Mouse (Mus musculus) neural tube, embryonic 13.5 days (tissue): ENCODE measurements at regions not wholly inside any gene's neighbourhood (a gene's known extent, or its start where the extent isn't known, plus 50 kb on each side); places are given as distances from the start of the nearest gene placed in this dataset.

ENCODE experiments used
- ATAC-seq: fragments of 200-750 bp; cut with Nextera tagmentation; 2 replicates; pipeline ENCODE4 v1.8.0; 2017; ENCODE audit warnings: low read depth, mild to moderate bottlenecking, moderate TSS enrichment, moderate library complexity
- H3K27ac ChIP-seq: fragments of 300-500 bp; sonication (generic); replicated peaks from 2 replicates; pipeline ENCODE4 v1.5.1; 2015; ENCODE audit warnings: moderate library complexity, mild to moderate bottlenecking, inconsistent platforms
- H3K27me3 ChIP-seq: fragments of 300-500 bp; sonication (generic); 2 replicates; pipeline ENCODE4 v1.6.1; 2015; ENCODE audit warnings: mild to moderate bottlenecking, inconsistent platforms
- H3K36me3 ChIP-seq: fragments of 300-500 bp; sonication (generic); 2 replicates; pipeline ENCODE4 v1.6.1; 2015; ENCODE audit warnings: mild to moderate bottlenecking, inconsistent platforms
- H3K4me1 ChIP-seq: fragments of 300-500 bp; sonication (generic); replicated peaks from 2 replicates; pipeline ENCODE4 v1.6.1; 2015; ENCODE audit warnings: inconsistent platforms
- H3K4me2 ChIP-seq: fragments of 300-500 bp; sonication (generic); 2 replicates; pipeline ENCODE4 v1.6.1; 2015; ENCODE audit warnings: inconsistent platforms, mild to moderate bottlenecking, moderate library complexity
- H3K4me3 ChIP-seq: fragments of 300-500 bp; sonication (generic); 2 replicates; pipeline ENCODE4 v1.5.1; 2015; ENCODE audit warnings: mild to moderate bottlenecking, inconsistent platforms
- H3K9ac ChIP-seq: fragments of 300-500 bp; sonication (generic); 2 replicates; pipeline ENCODE4 v1.6.1; 2015; ENCODE audit warnings: moderate library complexity, mild to moderate bottlenecking, inconsistent platforms
- H3K9me3 ChIP-seq: fragments of 300-500 bp; sonication (generic); 2 replicates; pipeline ENCODE4 v1.6.1; 2016; ENCODE audit warnings: inconsistent platforms
- WGBS: fragments of 180-500 bp; shearing (Covaris S2); methylation state at CpG from one replicate; pipeline ENCODE4 v1.1.7; 2015; 5-methylcytosine and 5-hydroxymethylcytosine counted together

DNA sequence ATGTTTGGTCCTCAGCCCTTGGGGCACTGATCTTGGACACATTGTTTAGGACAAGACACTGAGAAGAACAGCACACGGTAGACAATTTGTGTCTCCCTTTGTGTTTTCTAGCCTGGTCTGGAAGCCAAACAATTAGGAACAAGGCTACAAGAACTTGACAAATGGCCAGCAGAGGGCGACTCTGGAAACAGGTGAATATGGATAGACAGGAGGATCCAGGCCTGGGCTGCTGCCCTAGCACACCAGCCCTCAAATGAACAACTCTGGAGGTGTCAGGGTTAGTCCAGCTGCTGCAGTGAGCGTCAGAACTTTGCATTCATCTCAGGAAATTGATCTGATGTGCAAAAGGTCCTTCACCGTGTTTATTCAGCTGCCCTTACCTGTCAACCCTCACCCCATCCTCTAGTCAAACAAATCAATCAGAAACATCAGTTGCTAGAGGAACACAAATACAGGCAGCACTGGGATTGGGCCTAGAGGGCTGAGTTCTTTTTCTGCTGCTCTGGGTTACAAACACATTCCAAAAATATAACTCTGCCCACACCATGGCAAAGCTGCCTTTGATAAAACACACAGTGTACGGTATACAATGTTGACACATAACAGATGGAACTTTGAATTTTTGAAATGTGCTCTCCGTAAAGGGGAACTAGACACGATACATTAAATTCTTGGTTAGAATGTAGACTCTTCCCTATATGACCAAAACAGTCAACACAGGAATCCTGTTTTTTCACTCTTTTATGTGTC is 159.7 kb downstream of the Fam84b start:
- Histone ChIP-seq H3K4me3 (no peak overlapping the region), H3K36me3 (no peaks in the 10 kb centered on the region), H3K4me2 (no peak overlapping the region), H3K27me3 (no peaks in the 10 kb centered on the region), H3K27ac (no peak overlapping the region), H3K4me1 (no peaks in the 10 kb centered on the region), H3K9ac (no peak overlapping the region), H3K9me3 (no peaks in the 10 kb centered on the region)
- ATAC-seq: no peak
- WGBS: 67% methylated on average over 7 of the region's 7 CpGs

- H3K4me3 ChIP-seq: no peak overlapping the region
These were observed 160.6 kb downstream of the Fam84b start for GRCm38 (mm10) chr15:60692718-60693597.

DNA sequence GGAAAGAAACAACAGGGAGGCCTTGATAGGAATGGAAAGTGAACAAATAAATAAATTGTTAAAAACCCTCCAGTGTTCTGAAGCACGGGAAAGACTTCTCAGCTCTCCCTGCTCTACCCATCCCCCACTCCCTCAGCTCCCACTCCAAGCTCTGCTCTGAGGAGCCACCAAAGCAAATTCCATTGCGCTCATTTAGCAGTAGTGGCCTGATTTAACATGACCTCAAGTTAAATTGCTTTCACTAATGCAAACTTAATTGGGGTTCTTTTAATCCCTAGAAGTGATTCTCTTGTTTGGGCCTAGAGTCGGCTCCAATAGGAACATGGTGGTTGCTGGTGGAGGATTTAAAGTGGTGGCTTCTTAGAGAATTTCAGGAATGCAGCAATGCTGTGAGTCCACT is 161.4 kb downstream of the Fam84b start:
- no peak overlapping the region for H3K4me3 ChIP-seq
- H3K9me3 ChIP-seq: no peaks in the 10 kb centered on the region
- no peaks in the 10 kb centered on the region for H3K4me1 ChIP-seq
- H3K4me2 ChIP-seq: no peak overlapping the region
- H3K36me3 ChIP-seq: no peaks in the 10 kb centered on the region
- no peak overlapping the region for H3K27ac ChIP-seq
- no peak overlapping the region for H3K9ac ChIP-seq
- no peak for ATAC-seq
- H3K27me3 ChIP-seq: no peaks in the 10 kb centered on the region
- 42% methylated on average over 3 of the region's 3 CpGs for WGBS

More at GRCm38 (mm10) chr15:60692718-60693597, 160.6 kb downstream of the Fam84b start:
- Histone ChIP-seq H3K27me3 (no peaks in the 10 kb centered on the region), H3K4me2 (no peak overlapping the region), H3K27ac (no peak overlapping the region), H3K36me3 (no peaks in the 10 kb centered on the region), H3K4me1 (no peaks in the 10 kb centered on the region), H3K9me3 (no peaks in the 10 kb centered on the region), H3K9ac (no peak overlapping the region)
- no peak for ATAC-seq
- 52% methylated on average over 6 of the region's 6 CpGs for WGBS

GRCm38 (mm10) chr15:60677397-60677796 is 176.2 kb downstream of the Fam84b start:
- no peaks in the 10 kb centered on the region for H3K36me3 ChIP-seq
- no peak overlapping the region for H3K27ac ChIP-seq
- H3K4me3 ChIP-seq: no peak overlapping the region
- H3K9me3 ChIP-seq: no peaks in the 10 kb centered on the region
- no peaks in the 10 kb centered on the region for H3K4me1 ChIP-seq
- no peaks in the 10 kb centered on the region for H3K27me3 ChIP-seq
- WGBS: 83% methylated on average over 3 of the region's 3 CpGs
- no peak for ATAC-seq
- no peak overlapping the region for H3K9ac ChIP-seq
- no peak overlapping the region for H3K4me2 ChIP-seq

GRCm38 (mm10) chr15:60657572-60657971 is 196.0 kb downstream of the Fam84b start:
- no peaks in the 10 kb centered on the region for H3K9me3 ChIP-seq
- H3K27ac ChIP-seq: no peak overlapping the region
- no peak overlapping the region for H3K4me3 ChIP-seq
- H3K4me1 ChIP-seq: no peaks in the 10 kb centered on the region
- no peaks in the 10 kb centered on the region for H3K36me3 ChIP-seq
- no peak overlapping the region for H3K4me2 ChIP-seq
- H3K27me3 ChIP-seq: no peaks in the 10 kb centered on the region
- no peak overlapping the region for H3K9ac ChIP-seq
- WGBS: 78% methylated on average over 7 of the region's 7 CpGs
- ATAC-seq: no peak

DNA sequence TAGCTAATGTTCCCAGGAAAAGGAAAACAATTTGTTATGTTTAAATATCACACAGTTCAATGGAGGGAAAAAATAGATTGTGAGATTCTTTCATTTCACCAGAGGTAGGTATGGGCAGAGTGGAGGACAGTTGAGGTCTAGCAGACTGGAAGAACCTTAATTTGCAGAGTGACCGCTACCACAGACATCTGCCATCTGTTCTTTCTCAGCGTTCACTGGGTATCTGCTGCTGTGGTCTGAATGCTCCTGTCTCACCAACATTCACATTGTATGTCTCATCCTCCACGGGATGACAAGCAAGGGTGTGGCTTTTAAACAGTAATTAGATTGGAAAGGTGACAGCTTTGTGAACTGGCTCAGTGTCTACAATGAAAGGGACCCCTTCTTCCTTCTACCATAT is 198.5 kb downstream of the Fam84b start:
- no peak for ATAC-seq
- no peaks in the 10 kb centered on the region for H3K9me3 ChIP-seq
- H3K27ac ChIP-seq: no peak overlapping the region

DNA sequence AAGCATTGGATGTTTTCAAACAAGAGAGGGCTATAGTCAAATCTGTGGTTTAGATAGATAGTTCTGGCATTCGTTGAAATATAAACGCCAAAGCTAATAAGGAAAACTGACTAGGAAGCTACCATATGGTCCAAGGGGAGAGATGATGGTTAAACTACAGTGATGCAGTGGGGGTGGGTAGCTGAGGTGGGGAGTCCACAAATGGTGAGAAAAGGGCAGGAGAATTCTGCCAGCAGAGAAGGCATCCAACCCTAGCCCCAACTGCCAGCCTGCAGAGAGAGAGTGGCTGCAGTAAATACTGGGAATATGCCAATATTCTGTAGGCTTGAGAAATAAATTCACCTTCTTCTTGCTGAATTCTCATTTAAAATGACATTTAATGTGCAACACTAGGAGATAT is 204.3 kb downstream of the Fam84b start:
- 0 out of 2 replicates have a peak, but pooled peaks cover 4% of the 10 kb centered on the region for H3K4me1 ChIP-seq
- no peak for ATAC-seq
- H3K4me2 ChIP-seq: no peak overlapping the region

More for the DNA sequence above, 198.5 kb downstream of the Fam84b start:
- no peaks in the 10 kb centered on the region for H3K4me1 ChIP-seq
- H3K4me2 ChIP-seq: no peak overlapping the region
- H3K27me3 ChIP-seq: no peaks in the 10 kb centered on the region
- H3K9ac ChIP-seq: no peak overlapping the region
- WGBS: 87% methylated on average over 3 of the region's 3 CpGs
- H3K4me3 ChIP-seq: no peak overlapping the region
- H3K36me3 ChIP-seq: no peaks in the 10 kb centered on the region

DNA sequence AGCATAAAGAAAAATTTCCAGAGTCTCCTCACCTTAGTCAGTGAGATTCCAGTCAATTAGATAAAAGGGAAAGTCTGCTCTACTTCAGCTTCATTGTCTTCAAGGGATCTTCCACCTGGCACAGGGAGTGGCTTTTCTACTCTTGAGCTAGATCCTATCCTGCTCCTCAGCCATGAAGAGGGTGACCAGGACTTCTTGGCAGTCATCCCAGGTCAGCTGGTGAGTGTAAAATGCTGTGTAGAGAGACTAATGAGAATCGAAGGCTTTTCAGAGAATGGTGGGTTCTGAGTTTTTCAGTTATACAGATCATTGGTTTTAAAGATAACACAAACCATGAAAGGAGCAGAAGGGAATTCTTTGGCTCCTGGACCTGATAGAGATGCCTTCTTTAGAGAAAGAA is 211.8 kb downstream of the Fam84b start:
- Histone ChIP-seq H3K4me3 (no peak overlapping the region), H3K27ac (no peak overlapping the region), H3K9me3 (no peaks in the 10 kb centered on the region), H3K27me3 (no peaks in the 10 kb centered on the region), H3K36me3 (no peaks in the 10 kb centered on the region), H3K4me2 (no peak overlapping the region), H3K9ac (no peak overlapping the region), H3K4me1 (no peaks in the 10 kb centered on the region)
- no peak for ATAC-seq
- WGBS: 97% methylated on average over 1 of the region's 1 CpGs

More for the DNA sequence above, 204.3 kb downstream of the Fam84b start:
- WGBS: 92% methylated on average over 2 of the region's 2 CpGs
- no peaks in the 10 kb centered on the region for H3K27me3 ChIP-seq
- no peak overlapping the region for H3K9ac ChIP-seq
- no peaks in the 10 kb centered on the region for H3K36me3 ChIP-seq
- no peak overlapping the region for H3K4me3 ChIP-seq
- no peaks in the 10 kb centered on the region for H3K9me3 ChIP-seq
- H3K27ac ChIP-seq: no peak overlapping the region

- 14% methylated on average over 3 of the region's 3 CpGs for WGBS
- no peaks in the 10 kb centered on the region for H3K27me3 ChIP-seq
- peak overlapping the region; percentile 39; the same call in 1 of the 2 replicates for H3K27ac ChIP-seq
- no peak overlapping the region for H3K4me3 ChIP-seq
- H3K4me2 ChIP-seq: no peak overlapping the region
- H3K4me1 ChIP-seq: peaks cover 24% of the 10 kb centered on the region
- no peaks in the 10 kb centered on the region for H3K9me3 ChIP-seq
- ATAC-seq: peak; percentile 74
- no peaks in the 10 kb centered on the region for H3K36me3 ChIP-seq
- no peak overlapping the region for H3K9ac ChIP-seq
These were observed 220.1 kb downstream of the Fam84b start for GRCm38 (mm10) chr15:60633457-60633850.

DNA sequence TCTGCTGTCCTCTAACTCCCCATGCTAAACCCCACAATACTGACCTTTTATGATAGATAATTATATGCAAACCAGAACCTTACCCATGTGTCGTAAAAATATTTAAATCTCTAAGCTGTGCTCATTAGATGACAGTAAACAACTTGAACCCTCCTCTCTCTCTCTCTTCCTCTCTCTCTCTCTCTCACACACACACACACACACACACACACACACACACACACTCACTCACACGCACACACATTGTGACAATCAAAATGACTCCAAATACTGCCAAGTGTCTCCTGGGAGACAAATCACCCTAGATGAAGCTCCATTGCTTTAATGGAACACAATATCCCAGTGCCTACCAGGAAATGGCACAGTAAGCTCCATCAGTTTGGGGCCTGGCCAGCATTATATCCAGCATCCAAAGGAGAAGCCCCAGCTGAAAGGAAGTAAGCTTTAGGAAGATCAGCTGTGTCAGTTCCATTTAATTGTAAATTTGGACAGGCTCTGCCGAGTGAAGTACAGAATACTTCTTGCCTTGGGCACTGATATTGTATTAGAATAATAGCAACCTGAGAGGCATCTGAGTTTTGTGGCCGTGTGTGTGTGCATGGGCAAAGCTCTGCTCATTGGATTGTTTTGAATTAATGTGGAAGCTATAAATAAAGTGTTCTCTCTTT is 220.7 kb downstream of the Fam84b start:
- Histone ChIP-seq H3K27me3 (no peaks in the 10 kb centered on the region), H3K4me3 (no peak overlapping the region), H3K4me1 (peaks cover 24% of the 10 kb centered on the region), H3K27ac (0 out of 2 replicates have a peak overlapping the region, but pooled peaks have one; percentile 39), H3K9ac (no peak overlapping the region), H3K36me3 (no peaks in the 10 kb centered on the region), H3K4me2 (no peak overlapping the region), H3K9me3 (no peaks in the 10 kb centered on the region)
- peak; percentile 80 for ATAC-seq
- 16% methylated on average over 4 of the region's 4 CpGs for WGBS

DNA sequence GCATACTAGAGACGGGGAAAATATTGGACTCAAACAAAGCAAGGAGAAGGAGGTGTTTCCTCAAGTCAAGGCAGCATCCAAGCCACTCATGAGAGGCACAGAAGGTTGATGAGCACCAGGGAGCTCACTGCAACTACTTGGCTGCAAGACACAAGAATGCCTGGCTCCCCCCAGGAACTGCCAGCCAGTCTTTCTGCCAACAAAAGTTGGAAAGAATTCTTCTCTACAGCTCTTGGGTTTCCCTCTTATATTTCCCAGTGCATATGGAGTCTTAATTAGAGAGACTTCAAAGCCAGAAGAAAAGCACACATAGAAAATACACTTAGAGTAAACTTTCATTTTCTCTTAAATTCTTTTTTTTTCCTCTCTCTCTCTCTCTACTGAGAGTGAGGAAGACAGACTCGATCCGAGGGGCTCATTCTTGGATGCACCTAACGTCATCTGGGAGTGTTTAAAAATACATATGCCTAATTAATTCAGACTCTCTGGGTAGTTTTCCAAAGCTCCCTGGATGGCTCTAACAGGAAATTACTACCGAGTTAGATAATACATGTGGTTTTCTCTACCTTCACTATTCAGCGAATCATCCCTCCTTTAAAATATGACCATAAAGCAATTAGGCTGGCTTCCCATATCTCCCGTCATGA is 222.7 kb downstream of the Fam84b start:
- Histone ChIP-seq H3K27me3 (no peaks in the 10 kb centered on the region), H3K9ac (no peak overlapping the region), H3K4me2 (no peak overlapping the region), H3K4me3 (no peak overlapping the region), H3K9me3 (no peaks in the 10 kb centered on the region), H3K4me1 (peaks cover 24% of the 10 kb centered on the region), H3K27ac (no peak overlapping the region), H3K36me3 (no peaks in the 10 kb centered on the region)
- ATAC-seq: no peak
- WGBS: 56% methylated on average over 7 of the region's 7 CpGs
